Mouse (Mus musculus) right cerebral cortex, postnatal 10 days (tissue): Measurements from ENCODE around the gene Mrap2.

Experiments used
- DNase-seq, 2 experiments: peaks; one replicate each; pipeline ENCODE4 v3.0.0; 2021; ENCODE audit warnings: low spot score in 2 of 2

The Mrap2 gene

GRCm38 (mm10) chr9:87178534-87178933 lies 34.4 kb downstream of the Mrap2 start:
- DNase-seq: no peak

GRCm38 (mm10) chr9:87182231-87182630 lies 38.1 kb downstream of the Mrap2 start:
- no peak for DNase-seq

- no peak for DNase-seq
Measured at GRCm38 (mm10) chr9:87187336-87187735, 43.2 kb downstream of the Mrap2 start.

GRCm38 (mm10) chr9:87193721-87194120 lies 49.6 kb downstream of the Mrap2 start:
- no peak for DNase-seq

- DNase-seq: no peak
Measured at GRCm38 (mm10) chr9:87197277-87197676, 53.2 kb downstream of the Mrap2 start.

GRCm38 (mm10) chr9:87198036-87198435 lies 53.9 kb downstream of the Mrap2 start:
- no peak for DNase-seq

GRCm38 (mm10) chr9:87200426-87200825 lies 56.3 kb downstream of the Mrap2 start:
- DNase-seq: no peak

GRCm38 (mm10) chr9:87200919-87201318 lies 56.8 kb downstream of the Mrap2 start:
- DNase-seq: no peak

GRCm38 (mm10) chr9:87202431-87202830 lies 58.3 kb downstream of the Mrap2 start:
- DNase-seq: peak in 1 of 2 experiments; percentile 49

- DNase-seq: no peak
Measured at GRCm38 (mm10) chr9:87210830-87211339, 66.8 kb downstream of the Mrap2 start.

GRCm38 (mm10) chr9:87213204-87213603 lies 69.1 kb downstream of the Mrap2 start:
- DNase-seq: no peak
